ENCODE assay signal across 14 mouse cellular contexts in genomic region chr12:111592407-111593021, GRCm38 (mm10). TPM values are rescaled to one million over a fixed set of nuclear protein-coding genes. Genes with fewer than 3 reads are reported as not detected.
DNase-seq lines count a peak whose midpoint lies in the region; ATAC-seq and TF ChIP-seq lines count a peak whose summit lies in the region.
"Had no signal": no experiment of that assay in that cellular context is flagged by ENCODE, and none has a peak within 500 bp of the region (broad histone marks: within the 10 kb centered on the region; RNA-seq: fewer than 3 reads in every experiment).

No protein-coding gene starts in this region.

- peaks cover 32% of the 10 kb centered on the region for H3K4me1 ChIP-seq in liver, embryonic 15.5 days (replicated peaks)
- H3K4me1 ChIP-seq: limb, embryonic 15.5 days had no signal

- intact Hi-C loops in gastrocnemius, adult 2 months (cut with DNase I), result no loop called here
- intact Hi-C loops in heart, postnatal 36 days (cut with DNase I), result no loop called here

- no peak overlapping the region for H3K9ac ChIP-seq in liver, embryonic 15.5 days
- H3K9ac ChIP-seq: heart, embryonic 13.5 days; limb, embryonic 15.5 days had no signal

- H3K9me3 ChIP-seq in liver, embryonic 15.5 days (replicated peaks), result no peaks in the 10 kb centered on the region
- H3K9me3 ChIP-seq: heart, embryonic 13.5 days; limb, embryonic 15.5 days had no signal

- H3K36me3 ChIP-seq in liver, embryonic 15.5 days (replicated peaks), result peaks cover 34% of the 10 kb centered on the region

- no peak for TF ChIP-seq CTCF in gastrocnemius, adult 2 months (IDR thresholded peaks at IDR 0.05)

- H3K27ac ChIP-seq in gastrocnemius, adult 2 months, result peak overlapping the region; percentile 32; the same call in 1 of the 2 replicates
- H3K27ac ChIP-seq in liver, embryonic 15.5 days (replicated peaks), result 0 out of 2 replicates have a peak overlapping the region, but pooled peaks have one; percentile 3
- H3K27ac ChIP-seq: heart, embryonic 13.5 days; limb, embryonic 15.5 days had no signal

- H3K4me3 ChIP-seq in gastrocnemius, adult 2 months, result peak overlapping the region; percentile 34
- H3K4me3 ChIP-seq in liver, embryonic 15.5 days (replicated peaks), result no peak overlapping the region
- H3K4me3 ChIP-seq: erythroblast, embryonic 14.5 days; heart, embryonic 13.5 days; limb, embryonic 15.5 days had no signal

- H3K27me3 ChIP-seq in liver, embryonic 15.5 days, result no peaks in the 10 kb centered on the region
- H3K27me3 ChIP-seq: heart, embryonic 13.5 days; limb, embryonic 15.5 days; Patski had no signal

- 45% methylated on average over 14 of the region's 14 CpGs for WGBS in liver, embryonic 15.5 days (ENCODE audit: insufficient replicate concordance)

- no peak for DNase-seq in gastrocnemius, adult 2 months
- no peak for DNase-seq in gastrocnemius, postnatal 4 days (ENCODE audit: low spot score in 2 of 2)
- DNase-seq in liver, result no peak
- peak; percentile 24 to 33 for DNase-seq in heart, postnatal 36 days
- no peak for DNase-seq in layer of hippocampus, postnatal 14 days (ENCODE audit: low spot score in 2 of 2)
- no peak for DNase-seq in right cerebral cortex, adult 18-20 months
- DNase-seq: cerebellum, postnatal 36 days; kidney, adult 8-10 months had no signal

- ATAC-seq in liver, embryonic 15.5 days (ENCODE audit: insufficient read depth), result no peak
- ATAC-seq in megakaryocyte-erythroid progenitor cell, adult 5-6 weeks (replicated peaks; ENCODE audit: low FRiP score, low TSS enrichment, poor library complexity, severe bottlenecking), result peak; percentile 92
- ATAC-seq: Patski had no signal

- peak overlapping the region; percentile 3; the same call in 1 of the 2 replicates for H3K4me2 ChIP-seq in liver, embryonic 15.5 days
- H3K4me2 ChIP-seq: heart, embryonic 13.5 days; limb, embryonic 15.5 days had no signal

RNA-seq across cellular contexts. Expression of gene Mark3, which starts 18.2 kb away (rescaled TPM):
- 10 to 100 TPM; 48.2 to 60.7 TPM for total RNA-seq in gastrocnemius, adult 2 months (2021)
- 10 to 100 TPM; 62.1 to 72.5 TPM for total RNA-seq in gastrocnemius, postnatal 4 days (2021)
- polyA plus RNA-seq in liver, embryonic 15.5 days (2015; fragmentation: Nextera tagmentation; extraction: Ambion mirVana), result 13.3 and 17.4 TPM in 2 replicates
- 10 to 100 TPM; 49.9 to 54.6 TPM for total RNA-seq in heart, postnatal 36 days (2021)
- total RNA-seq in megakaryocyte-erythroid progenitor cell, adult 5-6 weeks (2014; fragmentation: Nextera tagmentation), result 56.3 and 62.2 TPM in 2 replicates
- 55.2 and 81.3 TPM in 2 replicates for total RNA-seq in megakaryocyte-erythroid progenitor cell, adult 5-6 weeks (2017)
- 100 to 1,000 TPM; 126 to 133 TPM for total RNA-seq in layer of hippocampus, postnatal 14 days (2021)

RNA-seq across cellular contexts. Expression of gene Eif5, which starts 54.7 kb away (rescaled TPM):
- total RNA-seq in gastrocnemius, adult 2 months (2021), result 100 to 1,000 TPM; 160 to 166 TPM
- 100 to 1,000 TPM; 157 to 160 TPM for total RNA-seq in gastrocnemius, postnatal 4 days (2021)
- polyA plus RNA-seq in liver, embryonic 15.5 days (2015; fragmentation: Nextera tagmentation; extraction: Ambion mirVana), result 499 and 578 TPM in 2 replicates
- total RNA-seq in heart, postnatal 36 days (2021), result 100 to 1,000 TPM; 130 to 152 TPM
- 212 and 247 TPM in 2 replicates for total RNA-seq in megakaryocyte-erythroid progenitor cell, adult 5-6 weeks (2014; fragmentation: Nextera tagmentation)
- total RNA-seq in megakaryocyte-erythroid progenitor cell, adult 5-6 weeks (2017), result 262 and 337 TPM in 2 replicates
- 100 to 1,000 TPM; 218 to 276 TPM for total RNA-seq in layer of hippocampus, postnatal 14 days (2021)

Comparison
In these comparisons a context has a peak if more than half of its experiments do, and no peak if none do; other contexts are left out.
1. DNase-seq: peak in heart, postnatal 36 days (2 of 2); none in gastrocnemius, adult 2 months (single experiment), gastrocnemius, postnatal 4 days (0 of 2), liver (single experiment), layer of hippocampus, postnatal 14 days (0 of 2) and right cerebral cortex, adult 18-20 months (single experiment).